Mouse (Mus musculus) stomach, postnatal 0 days (tissue): Measurements from ENCODE around the gene Kalrn. TPM values are rescaled to one million over a fixed set of nuclear protein-coding genes. Genes with fewer than 3 reads are reported as not detected.

Experiments used
- ATAC-seq: fragments of 200-750 bp; cut with Nextera tagmentation; 2 replicates; pipeline ENCODE4 v1.8.0; 2017; ENCODE audit not compliant: low FRiP score, low TSS enrichment
- DNase-seq: peaks from one replicate; pipeline ENCODE4 v3.0.0-alpha.2; 2016; ENCODE audit warnings: low spot score
- H3K27ac ChIP-seq: fragments of 300-500 bp; sonication (generic); replicated peaks from 2 replicates; pipeline ENCODE4 v1.5.1; 2014; ENCODE audit warnings: mild to moderate bottlenecking, control low read depth
- H3K27me3 ChIP-seq: fragments of 300-500 bp; sonication (generic); 2 replicates; pipeline ENCODE4 v1.6.1; 2014; ENCODE audit warnings: low read length; ENCODE audit not compliant: control insufficient read depth, insufficient read depth
- H3K36me3 ChIP-seq: fragments of 300-500 bp; sonication (generic); 2 replicates; pipeline ENCODE4 v1.6.1; 2014; ENCODE audit warnings: low read length, mixed read lengths; ENCODE audit not compliant: control insufficient read depth, insufficient read depth
- H3K4me1 ChIP-seq: fragments of 300-500 bp; sonication (generic); replicated peaks from 2 replicates; pipeline ENCODE4 v1.6.1; 2014; ENCODE audit warnings: antibody characterized with exemption; ENCODE audit not compliant: control insufficient read depth, insufficient read depth
- H3K4me2 ChIP-seq: fragments of 300-500 bp; sonication (generic); replicated peaks from 2 replicates; pipeline ENCODE4 v1.6.1; 2014; ENCODE audit warnings: low read depth, mild to moderate bottlenecking, control low read depth, moderate library complexity
- H3K4me3 ChIP-seq: fragments of 300-500 bp; sonication (generic); 2 replicates; pipeline ENCODE4 v1.5.1; 2014; ENCODE audit warnings: low read depth, low read length, control low read depth
- H3K9ac ChIP-seq: fragments of 300-500 bp; sonication (generic); 2 replicates; pipeline ENCODE4 v1.6.1; 2014; ENCODE audit warnings: mild to moderate bottlenecking, low read length, control low read depth, mixed read lengths
- H3K9me3 ChIP-seq: fragments of 300-500 bp; sonication (generic); 2 replicates; pipeline ENCODE4 v1.6.1; 2016; ENCODE audit warnings: low read length; ENCODE audit not compliant: control insufficient read depth
- CTCF ChIP-seq: IDR thresholded peaks from 2 replicates; pipeline ENCODE4 v1.5.1; 2016; ENCODE audit warnings: antibody characterized with exemption, low read depth, mild to moderate bottlenecking, moderate library complexity
- EP300 ChIP-seq: optimal IDR thresholded peaks from 2 replicates; pipeline ENCODE3; 2016; ENCODE audit warnings: antibody characterized with exemption
- WGBS: fragments of 180-500 bp; shearing (Covaris S2); extraction: QIAGEN DNeasy Blood & Tissue Kit; methylation state at CpG from one replicate; pipeline ENCODE4 v1.1.7; 2014; 5-methylcytosine and 5-hydroxymethylcytosine counted together
- polyA plus RNA-seq: library from polyadenylated mRNA; unstranded; fragments of >200 nt; fragmentation: Nextera tagmentation; extraction: Ambion mirVana; gene quantifications from 2 replicates; pipeline ENCODE4 v1.2.1, GENCODE M21; 2015

Gene Kalrn
- polyA plus RNA-seq, 1 experiment from 2014 or later, result 14.4 TPM

- ATAC-seq (no peak), DNase-seq (no peak)
- WGBS, result 66% methylated on average over 12 of the region's 12 CpGs
- Histone ChIP-seq H3K36me3 (no peaks in the 10 kb centered on the region), H3K4me1 (0 out of 2 replicates have a peak, but pooled peaks cover 2% of the 10 kb centered on the region), H3K27ac (no peak overlapping the region), H3K27me3 (no peaks in the 10 kb centered on the region), H3K9me3 (no peaks in the 10 kb centered on the region), H3K4me3 (no peak overlapping the region), H3K9ac (no peak overlapping the region), H3K4me2 (no peak overlapping the region)
- TF ChIP-seq CTCF, result no peak
- no peak for TF ChIP-seq EP300
Observed at GRCm38 (mm10) chr16:34376166-34376857, 197.0 kb downstream of the Kalrn start.

- Histone ChIP-seq H3K9ac (no peak overlapping the region), H3K4me1 (0 out of 2 replicates have a peak, but pooled peaks cover 2% of the 10 kb centered on the region), H3K27ac (no peak overlapping the region), H3K27me3 (no peaks in the 10 kb centered on the region), H3K9me3 (no peaks in the 10 kb centered on the region), H3K4me2 (no peak overlapping the region), H3K4me3 (no peak overlapping the region), H3K36me3 (no peaks in the 10 kb centered on the region)
- DNase-seq (no peak), ATAC-seq (no peak)
- 73% methylated on average over 4 of the region's 4 CpGs for WGBS
- no peak for TF ChIP-seq EP300
- TF ChIP-seq CTCF, result peak; percentile 33; the same call in 1 of the 2 replicates
Observed at GRCm38 (mm10) chr16:34373519-34373918, 199.8 kb downstream of the Kalrn start.

DNA sequence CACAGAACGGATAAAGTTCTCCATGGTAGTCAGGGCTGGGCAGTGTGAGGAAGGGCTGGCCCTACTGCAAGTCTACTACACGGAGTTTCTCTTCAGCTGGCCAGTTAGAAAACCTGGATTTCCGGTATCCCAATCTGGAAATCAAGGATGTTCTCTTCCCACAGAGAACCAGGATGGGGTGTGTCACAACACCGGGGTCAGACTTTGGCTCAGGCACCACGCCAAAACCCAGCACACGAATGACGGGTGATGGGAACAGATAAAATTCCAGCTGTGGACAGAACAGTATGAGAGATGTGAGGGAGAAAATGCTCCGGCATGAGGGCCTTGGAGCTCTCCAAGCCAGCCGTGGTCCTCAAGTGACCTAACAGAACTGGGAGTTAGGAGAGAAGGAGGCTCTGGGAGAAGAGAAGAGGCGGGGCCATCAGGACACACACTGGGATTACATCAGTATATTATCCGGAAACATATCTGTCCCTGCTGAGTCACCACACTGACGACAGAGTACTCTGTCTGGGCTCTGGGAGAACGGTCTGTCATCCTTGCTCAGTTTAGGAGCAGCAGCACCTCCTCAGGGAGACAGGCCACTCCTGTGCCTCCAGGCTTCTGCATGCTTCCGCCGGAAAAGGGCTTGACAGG is 201.1 kb downstream of the Kalrn start:
- no peak for TF ChIP-seq EP300
- no peak for TF ChIP-seq CTCF
- H3K9me3 ChIP-seq, result no peaks in the 10 kb centered on the region
- no peaks in the 10 kb centered on the region for H3K27me3 ChIP-seq
- H3K4me2 ChIP-seq, result no peak overlapping the region
- H3K4me1 ChIP-seq, result 0 out of 2 replicates have a peak, but pooled peaks cover 2% of the 10 kb centered on the region
- H3K36me3 ChIP-seq, result no peaks in the 10 kb centered on the region
- 42% methylated on average over 15 of the region's 15 CpGs for WGBS
- peak; percentile 72; the same call in 1 of the 2 replicates for ATAC-seq
- H3K27ac ChIP-seq, result no peak overlapping the region
- no peak overlapping the region for H3K9ac ChIP-seq
- H3K4me3 ChIP-seq, result no peak overlapping the region
- no peak for DNase-seq

DNA sequence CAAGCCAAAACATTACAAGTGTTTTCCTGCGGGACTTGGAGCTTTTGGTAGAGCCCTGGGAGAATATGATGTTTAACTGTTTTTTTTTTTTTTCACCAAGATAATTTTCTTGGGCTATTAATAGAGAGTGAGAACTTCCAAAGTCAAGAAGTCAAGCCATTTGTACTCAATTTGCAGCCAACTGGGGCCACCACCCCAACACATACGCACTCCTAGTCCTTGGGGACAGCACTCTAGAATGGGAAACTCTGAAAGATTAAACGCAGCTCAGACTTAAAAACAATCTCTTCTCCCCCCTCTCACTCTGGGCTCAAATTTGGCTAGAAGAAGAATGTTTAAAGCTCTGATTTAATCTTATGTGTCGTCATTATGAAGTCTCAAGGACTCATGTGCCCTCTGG is 214.1 kb downstream of the Kalrn start:
- no peak for TF ChIP-seq CTCF
- no peak for TF ChIP-seq EP300
- 61% methylated on average over 4 of the region's 4 CpGs for WGBS
- Histone ChIP-seq H3K27me3 (no peaks in the 10 kb centered on the region), H3K4me1 (no peaks in the 10 kb centered on the region), H3K4me3 (no peak overlapping the region), H3K9me3 (no peaks in the 10 kb centered on the region), H3K9ac (no peak overlapping the region), H3K36me3 (no peaks in the 10 kb centered on the region), H3K4me2 (no peak overlapping the region), H3K27ac (no peak overlapping the region)
- ATAC-seq (no peak), DNase-seq (no peak)

DNA sequence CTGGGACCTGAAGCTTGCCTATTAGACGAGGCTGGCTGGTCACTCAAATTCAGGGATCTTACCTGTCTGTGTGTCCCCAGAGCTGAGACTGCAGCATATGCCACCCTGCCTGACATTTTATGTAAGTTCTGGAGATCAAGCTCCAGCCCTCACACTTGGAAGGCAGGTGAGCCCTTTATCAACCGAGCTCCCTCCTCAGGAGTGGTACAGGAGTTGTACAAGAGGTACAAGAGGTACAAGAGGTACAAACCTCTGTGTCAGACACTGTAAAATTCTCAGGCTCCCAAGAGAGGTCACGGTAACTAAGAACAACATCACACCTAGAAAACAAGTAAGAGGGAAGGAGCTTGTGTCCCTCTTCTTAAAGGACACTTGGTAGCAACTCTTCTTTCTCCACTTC is 217.8 kb downstream of the Kalrn start:
- ATAC-seq (no peak), DNase-seq (no peak)
- no peaks in the 10 kb centered on the region for H3K9me3 ChIP-seq
- TF ChIP-seq CTCF (no peak), EP300 (no peak)
- no peak overlapping the region for H3K4me2 ChIP-seq
- no peak overlapping the region for H3K9ac ChIP-seq
- H3K27ac ChIP-seq, result no peak overlapping the region
- H3K4me3 ChIP-seq, result no peak overlapping the region
- H3K27me3 ChIP-seq, result no peaks in the 10 kb centered on the region
- H3K4me1 ChIP-seq, result no peaks in the 10 kb centered on the region
- no peaks in the 10 kb centered on the region for H3K36me3 ChIP-seq
- WGBS, result 80% methylated on average over 3 of the region's 3 CpGs

- Histone ChIP-seq H3K36me3 (no peaks in the 10 kb centered on the region), H3K27ac (no peak overlapping the region), H3K4me1 (no peaks in the 10 kb centered on the region), H3K4me3 (no peak overlapping the region), H3K27me3 (no peaks in the 10 kb centered on the region), H3K9me3 (no peaks in the 10 kb centered on the region), H3K4me2 (no peak overlapping the region), H3K9ac (no peak overlapping the region)
- TF ChIP-seq EP300 (no peak), CTCF (no peak)
- no peak for DNase-seq
- 69% methylated on average over 3 of the region's 3 CpGs for WGBS
- ATAC-seq, result no peak
Observed at GRCm38 (mm10) chr16:34354042-34354441, 219.3 kb downstream of the Kalrn start.
